Mouse (Mus musculus) brain, embryonic 18.5 days (tissue): ENCODE results near the gene Tmem107.
A peak's percentile ranks its signal among the peaks of the same experiment; 100 is the strongest.

ENCODE experiments used
- DNase-seq: peaks from one replicate; pipeline ENCODE4 v3.0.0-alpha.2; 2012; ENCODE audit warnings: low read depth, low spot score

The Tmem107 gene

DNA sequence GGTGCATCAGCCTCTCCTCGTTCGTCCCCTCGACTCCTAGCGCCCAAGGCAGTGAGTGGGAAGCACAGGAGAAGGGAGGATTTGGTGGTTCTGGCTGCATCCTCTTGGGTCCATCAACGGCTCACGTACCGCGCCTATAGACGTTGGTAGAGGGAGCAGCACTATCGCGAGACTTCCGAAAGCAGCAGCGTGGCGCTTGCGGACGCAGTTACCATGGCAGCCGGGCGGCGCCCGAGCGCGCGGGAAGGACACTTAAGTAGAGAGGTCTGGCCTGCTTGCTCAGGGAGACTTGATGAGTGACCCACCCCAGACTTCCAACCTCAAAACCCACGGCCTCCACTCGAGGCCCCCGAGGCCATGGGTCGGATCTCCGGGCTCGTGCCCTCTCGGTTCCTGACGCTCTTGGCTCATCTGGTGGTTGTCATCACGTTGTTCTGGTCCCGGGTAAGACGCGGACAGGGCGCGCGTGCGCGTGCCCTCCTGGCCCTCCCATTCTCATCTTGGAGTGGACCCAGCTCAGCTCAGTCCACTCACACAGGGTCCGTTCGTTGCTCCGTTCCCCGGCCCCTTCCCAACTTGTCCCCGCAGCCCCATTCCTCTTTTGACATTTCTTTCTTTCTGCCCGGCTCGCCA, at the start of gene Tmem107:
TSS of gene Tmem107 (plus strand) at position 217 of the 633 bp plus-strand sequence.
- peak; percentile 81 for DNase-seq

DNA sequence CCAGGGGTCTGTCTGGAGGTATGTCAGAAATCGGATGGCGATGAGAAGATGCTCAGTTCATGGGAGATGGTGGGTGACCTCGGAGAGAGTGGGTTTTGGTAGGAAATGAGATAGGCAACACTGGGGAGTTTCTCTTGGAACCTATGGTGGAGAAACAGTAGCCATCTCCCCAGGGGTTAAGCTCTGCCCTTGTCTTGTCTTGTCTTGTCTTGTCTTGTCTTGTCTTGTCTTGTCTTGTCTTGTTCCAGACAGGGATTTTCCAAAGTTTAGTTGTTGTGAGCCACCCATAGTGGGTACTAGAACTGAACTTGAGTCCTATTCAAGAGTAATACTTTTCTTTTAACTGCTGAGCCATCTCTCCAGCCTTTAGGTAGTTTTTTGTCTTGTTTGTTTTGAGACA, 44.0 kb upstream of the Tmem107 start:
- DNase-seq, result no peak

DNA sequence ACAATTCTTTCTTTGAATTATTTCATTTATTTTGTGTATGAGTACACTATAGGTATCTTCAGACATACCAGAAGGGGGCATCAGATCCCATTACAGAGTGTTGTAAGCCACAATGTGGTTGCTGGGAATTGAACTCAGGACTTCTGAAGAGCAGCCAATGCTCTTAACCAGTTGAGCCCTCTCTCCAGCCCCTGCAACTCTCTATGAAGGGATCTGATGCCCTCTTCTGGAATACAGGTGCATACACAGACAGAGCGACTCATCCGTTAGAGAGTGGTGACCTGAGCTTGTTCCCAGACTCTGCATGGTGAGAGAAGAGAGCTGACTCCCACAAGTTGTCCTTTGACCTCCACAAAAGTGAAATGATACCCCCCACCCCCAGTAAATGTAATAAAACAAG, 41.8 kb upstream of the Tmem107 start:
- DNase-seq, result no peak

DNA sequence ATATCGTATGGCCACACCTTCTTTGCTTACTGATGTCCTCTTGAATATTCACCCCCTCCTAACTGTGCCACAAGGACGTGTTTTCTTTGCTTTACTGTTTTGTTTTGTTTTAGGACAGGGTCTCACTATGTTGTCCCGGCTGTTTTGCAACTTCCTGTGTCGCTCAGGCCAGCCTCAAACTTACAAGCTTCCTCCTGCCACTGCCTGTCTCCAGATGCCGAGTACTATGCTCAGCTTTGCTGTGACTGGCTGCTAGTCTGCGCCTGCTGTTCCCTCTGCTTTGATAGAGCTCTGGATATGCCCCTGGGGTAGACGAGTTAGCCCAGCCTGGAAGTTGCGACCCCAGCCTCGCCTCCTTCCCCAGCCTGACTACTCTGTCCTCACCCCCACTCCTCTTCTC, 37.1 kb upstream of the Tmem107 start:
- no peak for DNase-seq

DNA sequence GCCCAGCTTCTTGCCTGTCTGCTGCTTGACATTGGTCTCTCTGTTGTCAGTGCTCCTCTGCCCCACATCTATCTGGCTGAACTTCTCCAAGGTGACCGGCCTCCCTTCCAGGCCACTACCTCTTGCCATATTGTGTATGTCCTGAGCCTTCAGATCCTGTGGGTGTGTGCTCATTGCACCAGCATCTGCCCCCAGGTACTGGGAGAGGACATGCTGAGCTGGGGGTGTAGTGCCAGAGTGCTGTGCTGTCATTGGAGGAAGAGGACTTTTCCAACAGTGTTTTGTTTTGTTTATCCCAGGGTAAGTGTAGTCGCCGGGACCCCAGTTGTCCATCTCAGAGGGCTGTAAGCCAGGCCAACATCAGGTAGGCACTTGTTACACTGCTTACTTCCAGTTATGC, 36.0 kb upstream of the Tmem107 start:
- no peak for DNase-seq

- no peak for DNase-seq
Observed at GRCm38 (mm10) chr11:69035411-69035810, 35.2 kb upstream of the Tmem107 start.

DNA sequence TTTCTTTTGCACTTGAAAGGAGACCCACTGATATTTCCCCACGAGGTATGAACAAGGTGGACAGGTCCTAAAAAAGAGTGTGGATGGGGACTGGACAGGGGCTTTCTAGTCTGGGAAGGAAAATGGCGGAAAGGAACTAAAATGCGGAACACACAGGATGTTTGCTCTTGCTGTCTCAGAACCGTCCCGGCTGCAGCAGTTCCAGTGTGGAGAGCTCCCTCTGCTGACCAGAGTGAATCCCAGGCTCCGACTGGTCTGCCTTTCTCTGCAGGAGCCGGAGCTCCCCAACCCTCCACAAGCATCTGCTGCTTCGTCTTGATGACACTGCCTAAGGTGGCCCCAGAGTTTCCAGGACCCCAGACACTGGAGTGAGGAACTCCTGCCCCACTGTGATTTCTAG, 34.8 kb upstream of the Tmem107 start:
- DNase-seq, result no peak

DNA sequence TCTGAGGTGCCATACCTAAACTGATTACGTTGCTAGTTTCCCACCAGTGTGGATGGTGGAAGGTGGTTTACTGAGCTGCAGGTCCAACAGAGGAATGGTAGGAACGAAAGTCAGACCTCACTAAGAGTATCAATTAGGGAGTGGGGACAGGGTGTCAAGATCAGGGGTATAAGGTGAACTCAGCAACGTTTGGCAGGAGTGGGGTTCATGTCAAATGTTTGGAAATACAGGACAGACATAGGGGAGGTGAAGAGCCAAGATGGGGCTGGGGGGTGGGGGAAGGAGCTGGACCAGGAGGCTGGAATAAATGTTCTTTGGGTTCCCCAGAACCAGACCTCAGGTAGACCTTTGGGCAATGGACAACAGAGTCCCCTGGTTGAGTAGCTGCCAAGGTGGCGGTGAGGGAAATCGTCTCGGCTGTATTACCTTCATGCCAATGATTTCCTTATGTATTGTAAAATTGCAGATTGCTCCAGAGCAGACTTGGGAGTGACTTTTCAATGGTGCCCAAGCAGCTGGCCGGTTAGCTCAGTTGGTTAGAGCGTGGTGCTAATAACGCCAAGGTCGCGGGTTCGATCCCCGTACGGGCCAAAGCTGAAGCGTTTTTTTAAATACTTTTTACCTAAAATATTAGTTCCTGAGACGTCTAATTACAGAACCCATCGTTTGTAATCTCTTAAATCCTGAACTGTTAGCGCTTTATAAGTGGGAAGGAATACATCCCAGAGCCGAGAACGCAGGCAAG, 33.9 kb upstream of the Tmem107 start:
- DNase-seq, result no peak

GRCm38 (mm10) chr11:69037231-69038061, 33.2 kb upstream of the Tmem107 start:
- DNase-seq, result peak; percentile 77

GRCm38 (mm10) chr11:69038173-69038572, 32.4 kb upstream of the Tmem107 start:
- no peak for DNase-seq

- no peak for DNase-seq
Observed at GRCm38 (mm10) chr11:69045531-69046394, 24.8 kb upstream of the Tmem107 start, which contains the start of gene Aurkb. TSS of gene Aurkb (plus strand) at chr11:69045647.

- DNase-seq, result no peak
Observed at GRCm38 (mm10) chr11:69046395-69046774, 24.2 kb upstream of the Tmem107 start.

- no peak for DNase-seq
Observed at GRCm38 (mm10) chr11:69047592-69047991, 23.0 kb upstream of the Tmem107 start.

DNA sequence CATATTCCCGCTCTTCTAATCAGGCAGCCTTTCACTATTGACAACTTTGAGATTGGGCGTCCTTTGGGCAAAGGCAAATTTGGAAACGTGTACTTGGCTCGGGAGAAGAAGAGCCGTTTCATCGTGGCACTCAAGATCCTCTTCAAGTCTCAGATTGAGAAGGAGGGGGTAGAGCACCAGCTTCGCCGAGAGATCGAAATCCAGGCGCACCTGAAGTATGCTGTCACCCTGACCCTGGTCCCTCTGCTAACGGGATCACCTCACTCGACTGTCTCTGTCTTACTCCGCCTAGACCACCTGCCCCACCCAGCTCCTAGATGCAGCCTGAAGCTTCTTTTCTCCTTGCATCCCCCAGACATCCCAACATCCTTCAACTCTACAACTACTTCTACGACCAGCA, 22.5 kb upstream of the Tmem107 start:
- DNase-seq, result no peak

GRCm38 (mm10) chr11:69050748-69051147, 19.9 kb upstream of the Tmem107 start:
- no peak for DNase-seq

- DNase-seq, result no peak
Observed at GRCm38 (mm10) chr11:69051771-69052170, 18.8 kb upstream of the Tmem107 start.

- DNase-seq, result no peak
Observed at GRCm38 (mm10) chr11:69052824-69053421, 17.7 kb upstream of the Tmem107 start.

DNA sequence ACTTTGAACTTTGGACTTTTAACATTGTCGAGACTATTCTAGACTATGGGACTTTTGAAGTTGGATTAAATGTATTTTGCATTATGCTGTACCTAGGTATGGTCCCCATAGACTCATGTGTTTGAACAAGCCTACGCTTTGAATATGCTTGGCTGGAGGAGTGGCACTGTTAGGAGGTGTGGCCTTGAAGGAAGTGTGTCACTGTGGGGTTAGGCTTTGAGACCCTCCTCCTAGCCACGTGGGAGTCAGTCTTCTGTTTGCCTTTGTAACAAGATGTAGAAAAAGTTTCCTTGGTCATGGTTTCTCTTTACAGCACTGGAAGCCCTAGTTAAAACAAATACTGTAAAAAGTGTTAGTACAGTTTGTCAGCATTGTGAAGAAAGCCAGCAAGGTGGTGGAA, 16.8 kb upstream of the Tmem107 start:
- no peak for DNase-seq

DNA sequence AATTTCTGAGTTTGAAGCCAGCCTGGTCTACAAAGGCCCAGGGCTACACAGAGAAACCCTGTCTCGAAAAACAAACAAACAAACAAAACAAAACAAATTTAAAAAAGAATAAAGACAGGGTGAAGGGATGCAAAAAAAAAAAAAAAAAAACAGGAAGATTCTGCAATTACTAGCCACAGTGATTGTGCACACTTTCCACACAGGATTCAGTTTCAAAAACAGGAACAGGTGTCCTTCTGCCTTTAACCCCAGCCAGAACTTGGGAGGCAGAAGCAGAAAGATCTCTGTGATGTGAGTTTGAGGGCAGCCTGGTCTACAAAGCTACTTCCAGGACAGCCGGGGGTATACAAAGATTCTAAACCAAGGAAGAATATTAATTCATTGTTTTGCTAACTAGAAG, 12.3 kb upstream of the Tmem107 start:
- no peak for DNase-seq

- no peak for DNase-seq
Observed at GRCm38 (mm10) chr11:69058729-69059356, 11.8 kb upstream of the Tmem107 start.
